Mouse (Mus musculus): ENCODE data around the gene Olfr1387. TPM values are rescaled to one million over a fixed set of nuclear protein-coding genes. Genes with fewer than 3 reads are reported as not detected.
"Not testable (repeated sequence)": the region's sequence is repeated elsewhere in the genome, so short reads cannot be mapped to it uniquely, and the experiment has no call there.

Gene Olfr1387
- polyA plus RNA-seq, 1 experiment: not detected

- Histone ChIP-seq H3K27me3 (ENCODE audit: control insufficient read depth, insufficient read depth, low read length) (no peaks in the 10 kb centered on the region), H3K27ac (ENCODE audit: insufficient read depth, low read length) (no peak overlapping the region), H3K4me1 (ENCODE audit: control insufficient read depth, insufficient read depth, low read length) (no peaks in the 10 kb centered on the region), H3K4me3 (replicated peaks; ENCODE audit: insufficient read depth, low read depth, low read length) (no peak overlapping the region)
- WGBS: 59% methylated on average over 4 of the region's 4 CpGs
- no peak for DNase-seq
- TF ChIP-seq POLR2A (IDR thresholded peaks at IDR 0.05; ENCODE audit: borderline replicate concordance, insufficient read depth, low read length) (no peak), CTCF (IDR thresholded peaks at IDR 0.05; ENCODE audit: borderline replicate concordance, insufficient read depth, low read depth, low read length) (no peak)
Observed at GRCm38 (mm10) chr11:49485973-49486372, 30.8 kb downstream of the Olfr1387 start.

- not testable (repeated sequence) for H3K27ac ChIP-seq (ENCODE audit: insufficient read depth, low read length); H3K4me3 ChIP-seq (replicated peaks; ENCODE audit: insufficient read depth, low read depth, low read length); H3K27me3 ChIP-seq (ENCODE audit: control insufficient read depth, insufficient read depth, low read length); H3K4me1 ChIP-seq (ENCODE audit: control insufficient read depth, insufficient read depth, low read length); DNase-seq
- 78% methylated on average over 1 of the region's 1 CpGs for WGBS
Observed at GRCm38 (mm10) chr11:49488770-49489169, 33.6 kb downstream of the Olfr1387 start, which contains the start of gene Olfr1385. Gene Olfr1385, plus strand, starts transcription at chr11:49489070.

Other genes with a start within 250 kb of the Olfr1387 start
- gene Mgat1, start 211.2 kb upstream of the Olfr1387 start, polyA plus RNA-seq (2012; rRNA removed): 56.4 and 61.2 TPM in 2 replicates
- 0.08 TPM in 1 of 2 replicates, not detected in the other for gene Olfr1393, start 177.0 kb upstream of the Olfr1387 start, polyA plus RNA-seq (2012; rRNA removed)
- 0.08 and 0.15 TPM in 2 replicates for gene Olfr1392, start 170.1 kb upstream of the Olfr1387 start, polyA plus RNA-seq (2012; rRNA removed)
- not detected in 2 replicates for gene Olfr10, start 150.6 kb upstream of the Olfr1387 start, polyA plus RNA-seq (2012; rRNA removed)
- not detected in 2 replicates for gene Olfr1391, start 132.6 kb upstream of the Olfr1387 start, polyA plus RNA-seq (2012; rRNA removed)
- gene Olfr1390, start 120.2 kb upstream of the Olfr1387 start, polyA plus RNA-seq (2012; rRNA removed): not detected in 2 replicates
- gene Olfr1389, start 32.3 kb upstream of the Olfr1387 start, polyA plus RNA-seq (2012; rRNA removed): not detected in 2 replicates
- 0.11 and 0.25 TPM in 2 replicates for gene Olfr1388, start 18.7 kb upstream of the Olfr1387 start, polyA plus RNA-seq (2012; rRNA removed)
- not detected in 2 replicates for gene Olfr1386, start 9.7 kb downstream of the Olfr1387 start, polyA plus RNA-seq (2012; rRNA removed)
- 0.03 TPM in 1 of 2 replicates, not detected in the other for gene Olfr1385, start 33.7 kb downstream of the Olfr1387 start, polyA plus RNA-seq (2012; rRNA removed)
- gene Olfr1384, start 51.4 kb downstream of the Olfr1387 start, polyA plus RNA-seq (2012; rRNA removed): not detected in 2 replicates
- gene Olfr1383, start 64.3 kb downstream of the Olfr1387 start, polyA plus RNA-seq (2012; rRNA removed): not detected in 2 replicates
- gene Olfr1382, start 72.9 kb downstream of the Olfr1387 start, polyA plus RNA-seq (2012; rRNA removed): not detected in 2 replicates
- not detected in 2 replicates for gene Olfr1381, start 88.1 kb downstream of the Olfr1387 start, polyA plus RNA-seq (2012; rRNA removed)
- not detected in 2 replicates for gene Olfr1380, start 101.5 kb downstream of the Olfr1387 start, polyA plus RNA-seq (2012; rRNA removed)
- gene Flt4, start 153.9 kb downstream of the Olfr1387 start, polyA plus RNA-seq (2012; rRNA removed): 2.2 and 2.3 TPM in 2 replicates
- gene Scgb3a1, start 208.3 kb downstream of the Olfr1387 start, polyA plus RNA-seq (2012; rRNA removed): 0.40 TPM in 1 of 2 replicates, not detected in the other